Mouse (Mus musculus) forebrain, embryonic 14.5 days (tissue): ENCODE measurements around the gene Spink8. TPM values are rescaled to one million over a fixed set of nuclear protein-coding genes. Genes with fewer than 3 reads are reported as not detected.

ENCODE experiments used
- polyA plus RNA-seq: library from polyadenylated mRNA; unstranded; fragments of >200 nt; fragmentation: Nextera tagmentation; extraction: Ambion mirVana; gene quantifications from 2 replicates; pipeline ENCODE4 v1.2.1, GENCODE M21; 2014

Spink8 gene
- polyA plus RNA-seq, 1 experiment from 2014 or later: not detected

Other genes with a start within 250 kb of the Spink8 start
- gene Fbxw15, start 244.0 kb upstream of the Spink8 start, polyA plus RNA-seq: not detected in 2 replicates
- gene Fbxw24, start 186.2 kb upstream of the Spink8 start, polyA plus RNA-seq: not detected in 2 replicates
- not detected in 2 replicates for gene Fbxw25, start 147.6 kb upstream of the Spink8 start, polyA plus RNA-seq
- not detected in 2 replicates for gene Fbxw18, start 109.6 kb upstream of the Spink8 start, polyA plus RNA-seq
- not detected in 2 replicates for gene Fbxw26, start 66.2 kb upstream of the Spink8 start, polyA plus RNA-seq
- gene Fbxw27, start 21.6 kb upstream of the Spink8 start, polyA plus RNA-seq: not detected in 2 replicates
- 74.6 and 84.7 TPM in 2 replicates for gene Nme6, start 20.5 kb downstream of the Spink8 start, polyA plus RNA-seq
- gene Camp, start 37.3 kb downstream of the Spink8 start, polyA plus RNA-seq: 1.1 TPM in 1 of 2 replicates, not detected in the other
- 15.1 and 15.7 TPM in 2 replicates for gene Cdc25a, start 63.3 kb downstream of the Spink8 start, polyA plus RNA-seq
- 90.6 and 108 TPM in 2 replicates for gene Map4, start 119.2 kb downstream of the Spink8 start, polyA plus RNA-seq